Mouse (Mus musculus): ENCODE results near the gene Dysf.

- TF ChIP-seq POLR2A (IDR thresholded peaks at IDR 0.05; ENCODE audit: low read depth, low read length) (no peak), CTCF (conservative IDR thresholded peaks at IDR 0.05; ENCODE audit: insufficient read depth, insufficient read length, low read depth, low read length) (no peak)
These were observed 932 bp downstream of the Dysf start for GRCm38 (mm10) chr6:84009172-84009872.

Measured in kidney, adult 2 months (tissue).